Mouse (Mus musculus): Measurements from ENCODE around the gene Pes1.

DNA sequence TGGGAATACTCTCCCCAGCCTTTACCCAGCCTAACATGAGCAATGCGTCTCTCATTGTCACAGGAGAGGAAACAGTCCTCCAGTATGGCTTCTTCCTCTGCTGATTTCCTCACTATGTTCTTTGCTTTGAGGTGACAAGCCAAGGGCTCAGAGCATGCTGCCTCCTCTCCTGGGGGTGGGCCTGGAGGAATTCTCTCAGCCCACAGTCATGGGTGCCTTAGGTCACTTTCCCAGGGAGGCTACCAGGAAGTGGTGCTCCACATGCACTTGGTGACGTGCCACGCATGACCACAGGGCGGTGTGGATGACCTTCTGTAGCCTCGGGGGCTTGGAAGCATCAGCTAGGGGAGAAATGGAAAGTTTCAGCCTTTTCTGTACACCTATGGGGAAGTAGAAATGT, 31.7 kb downstream of the Pes1 start:
- no peak for TF ChIP-seq CTCF (IDR thresholded peaks at IDR 0.05; ENCODE audit: control insufficient read depth, insufficient read depth, insufficient replicate concordance, low read depth, low read length)
- no peak for TF ChIP-seq POLR2A (IDR thresholded peaks at IDR 0.05; ENCODE audit: control insufficient read depth, low read depth, low read length)

Data from testis, adult 2 months (tissue).